Mouse (Mus musculus): Measurements from ENCODE around the gene Tma7. TPM values are rescaled to one million over a fixed set of nuclear protein-coding genes. Genes with fewer than 3 reads are reported as not detected.
A peak's percentile ranks its signal among the peaks of the same experiment; 100 is the strongest.

Tma7 gene
- polyA plus RNA-seq, 1 experiment from 2014 or later = 719 TPM

DNA sequence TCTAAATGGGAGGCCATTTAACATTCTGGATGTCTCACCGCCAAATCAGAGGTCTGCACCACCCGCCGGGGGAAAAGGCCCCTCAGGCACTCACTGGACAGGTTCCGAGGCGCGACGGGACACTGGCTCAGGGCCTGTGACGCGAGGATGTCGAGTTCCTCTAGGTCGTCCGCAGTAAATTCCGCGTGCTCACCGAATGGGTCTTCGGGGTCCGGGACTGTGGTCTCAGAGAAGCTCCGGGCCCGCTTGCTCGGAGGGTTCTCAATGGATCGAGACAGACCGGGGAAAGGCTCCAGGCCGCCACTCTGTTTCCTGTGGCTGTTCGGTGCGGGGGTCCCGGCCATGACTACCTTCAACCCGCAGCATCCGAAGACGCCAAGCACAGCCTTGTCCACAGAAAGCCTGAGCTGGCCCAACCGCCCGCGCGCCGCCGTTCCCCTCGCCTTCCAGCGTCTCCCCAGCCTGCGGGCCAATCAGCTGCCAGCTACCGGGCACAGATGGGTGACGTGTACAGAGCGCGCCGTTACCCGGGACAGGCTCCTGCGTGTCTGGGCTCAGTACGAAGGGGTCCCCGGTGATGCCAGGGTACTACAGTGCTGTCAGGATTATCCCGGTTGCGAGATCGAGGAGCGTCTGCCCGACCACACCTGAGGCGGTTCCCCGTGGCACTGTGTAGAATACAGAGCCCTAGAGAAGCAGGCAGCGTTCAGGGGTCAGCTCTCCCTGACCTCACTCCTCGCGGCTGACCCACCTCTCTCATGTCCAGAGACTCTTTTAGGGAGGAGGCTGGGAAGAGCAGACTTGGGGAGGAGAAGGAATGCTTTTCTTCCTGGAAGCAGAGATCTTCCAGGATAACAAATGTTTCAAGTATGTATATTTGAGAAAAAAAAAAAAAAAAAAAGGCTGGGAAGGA, 8.5 kb downstream of the Tma7 start, which contains the start of gene Atrip:
TSS of gene Atrip (minus strand) at position 464 of the 913 bp plus-strand sequence.
- Histone ChIP-seq H3K9me3 (ENCODE audit: control insufficient read depth, low read length) (no peaks in the 10 kb centered on the region), H3K27ac (ENCODE audit: low read depth, low read length) (0 out of 2 replicates have a peak within 1 kb of the TSS, but pooled peaks have one; percentile 5), H3K4me2 (ENCODE audit: low read depth) (peak within 1 kb of the TSS; percentile 93), H3K36me3 (ENCODE audit: control insufficient read depth, insufficient read depth, low read length) (peaks cover 5% of the 10 kb centered on the region), H3K9ac (ENCODE audit: low read length) (peak within 1 kb of the TSS; percentile 90), H3K27me3 (ENCODE audit: control insufficient read depth, insufficient read depth, low read length) (no peaks in the 10 kb centered on the region), H3K4me3 (ENCODE audit: low read depth, low read length) (peak within 1 kb of the TSS; percentile 84), H3K4me1 (ENCODE audit: control insufficient read depth, insufficient read depth, low read length) (peaks cover 9% of the 10 kb centered on the region)
- DNase-seq (ENCODE audit: low spot score) (peak; percentile 93), ATAC-seq (ENCODE audit: insufficient read depth, low FRiP score, low TSS enrichment) (peak; percentile 99)
- under 1% methylated on average over 56 of the region's 57 CpGs for WGBS

- no peak for ATAC-seq (ENCODE audit: insufficient read depth, low FRiP score, low TSS enrichment)
- WGBS = 93% methylated on average over 3 of the region's 3 CpGs
- peaks cover 16% of the 10 kb centered on the region for H3K36me3 ChIP-seq (ENCODE audit: control insufficient read depth, insufficient read depth, low read length)
Observed at GRCm38 (mm10) chr9:109068095-109068735, 14.2 kb downstream of the Tma7 start.

DNA sequence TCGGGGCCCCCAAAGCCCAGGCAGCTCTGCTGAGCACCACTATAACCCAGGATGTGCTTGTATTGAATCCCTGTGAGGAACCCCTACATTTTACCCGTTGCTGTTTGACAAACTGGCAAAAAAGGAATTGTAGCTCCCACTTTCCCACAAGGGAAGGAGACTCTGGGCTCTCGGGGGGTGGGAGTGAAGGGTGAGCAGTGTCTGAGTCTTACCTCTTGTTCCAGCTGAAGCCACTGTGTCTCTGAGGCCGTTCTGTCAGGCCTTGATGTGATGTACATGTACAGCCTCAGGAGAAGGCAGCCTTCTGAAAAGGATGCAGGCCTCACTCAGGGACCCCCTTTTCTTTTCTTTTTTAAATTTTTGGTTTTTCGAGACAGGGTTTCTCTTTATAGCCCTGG, 21.5 kb downstream of the Tma7 start:
- H3K27me3 ChIP-seq (ENCODE audit: control insufficient read depth, insufficient read depth, low read length) = no peaks in the 10 kb centered on the region
- H3K4me3 ChIP-seq (ENCODE audit: low read depth, low read length) = no peak overlapping the region
- no peaks in the 10 kb centered on the region for H3K4me1 ChIP-seq (ENCODE audit: control insufficient read depth, insufficient read depth, low read length)
- 95% methylated on average over 5 of the region's 5 CpGs for WGBS
- no peak overlapping the region for H3K27ac ChIP-seq (ENCODE audit: low read depth, low read length)
- no peak overlapping the region for H3K4me2 ChIP-seq (ENCODE audit: low read depth)
- no peak for ATAC-seq (ENCODE audit: insufficient read depth, low FRiP score, low TSS enrichment)
- no peak overlapping the region for H3K9ac ChIP-seq (ENCODE audit: low read length)
- no peaks in the 10 kb centered on the region for H3K9me3 ChIP-seq (ENCODE audit: control insufficient read depth, low read length)
- no peak for DNase-seq (ENCODE audit: low spot score)
- H3K36me3 ChIP-seq (ENCODE audit: control insufficient read depth, insufficient read depth, low read length) = peaks cover 24% of the 10 kb centered on the region

More at GRCm38 (mm10) chr9:109068095-109068735, 14.2 kb downstream of the Tma7 start:
- no peak for DNase-seq (ENCODE audit: low spot score)
- Histone ChIP-seq H3K9ac (ENCODE audit: low read length) (no peak overlapping the region), H3K4me2 (ENCODE audit: low read depth) (no peak overlapping the region), H3K27ac (ENCODE audit: low read depth, low read length) (no peak overlapping the region), H3K9me3 (ENCODE audit: control insufficient read depth, low read length) (no peaks in the 10 kb centered on the region), H3K4me1 (ENCODE audit: control insufficient read depth, insufficient read depth, low read length) (peaks cover 7% of the 10 kb centered on the region), H3K27me3 (ENCODE audit: control insufficient read depth, insufficient read depth, low read length) (no peaks in the 10 kb centered on the region), H3K4me3 (ENCODE audit: low read depth, low read length) (no peak overlapping the region)

GRCm38 (mm10) chr9:109060184-109060897, 22.0 kb downstream of the Tma7 start:
- H3K27me3 ChIP-seq (ENCODE audit: control insufficient read depth, insufficient read depth, low read length) = no peaks in the 10 kb centered on the region
- no peak overlapping the region for H3K4me2 ChIP-seq (ENCODE audit: low read depth)
- H3K9ac ChIP-seq (ENCODE audit: low read length) = no peak overlapping the region
- no peaks in the 10 kb centered on the region for H3K4me1 ChIP-seq (ENCODE audit: control insufficient read depth, insufficient read depth, low read length)
- peaks cover 22% of the 10 kb centered on the region for H3K36me3 ChIP-seq (ENCODE audit: control insufficient read depth, insufficient read depth, low read length)
- H3K27ac ChIP-seq (ENCODE audit: low read depth, low read length) = no peak overlapping the region
- no peaks in the 10 kb centered on the region for H3K9me3 ChIP-seq (ENCODE audit: control insufficient read depth, low read length)
- no peak overlapping the region for H3K4me3 ChIP-seq (ENCODE audit: low read depth, low read length)
- DNase-seq (ENCODE audit: low spot score) = no peak
- ATAC-seq (ENCODE audit: insufficient read depth, low FRiP score, low TSS enrichment) = no peak
- WGBS = 91% methylated on average over 16 of the region's 16 CpGs

DNA sequence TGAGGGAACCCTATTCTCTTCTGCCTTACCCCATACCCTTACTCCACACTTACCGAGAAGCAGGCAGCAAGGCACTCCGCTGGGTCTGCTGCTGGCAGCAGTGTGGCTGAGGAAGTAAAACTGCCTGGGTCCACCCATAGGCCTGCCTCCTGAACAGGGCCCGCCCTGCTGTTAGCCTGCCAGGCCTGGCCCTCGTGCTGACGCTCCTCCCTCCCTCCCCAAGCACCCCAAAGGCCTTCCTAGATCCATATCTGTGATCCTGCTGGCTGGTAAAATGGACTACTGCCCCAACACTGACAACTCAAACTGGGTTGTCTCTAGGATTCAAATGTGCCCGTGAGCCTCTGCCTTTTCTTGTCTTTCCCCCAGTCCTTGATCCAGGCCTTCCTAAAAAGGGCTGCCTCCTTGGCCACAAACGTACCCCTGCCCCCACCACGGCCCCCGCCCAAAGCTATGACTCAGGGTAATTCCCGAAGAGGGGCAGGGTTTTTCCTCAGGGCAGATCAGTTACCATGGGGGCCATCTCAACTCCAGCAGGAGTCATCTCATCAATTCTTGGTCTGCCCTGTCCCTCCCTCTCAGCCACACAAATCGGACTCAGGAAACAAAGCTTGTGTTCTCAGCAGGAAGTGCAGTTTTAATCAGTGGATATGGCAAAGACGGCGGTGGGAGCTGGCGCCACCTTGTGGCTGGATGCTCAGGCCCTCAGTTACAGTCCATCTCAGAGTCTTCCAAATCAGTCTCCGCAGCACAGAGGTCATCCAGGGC, 23.1 kb downstream of the Tma7 start, which contains the start of gene Trex1:
TSS of gene Trex1 (minus strand) at position 599 of the 768 bp plus-strand sequence.
- DNase-seq (ENCODE audit: low spot score) (peak; percentile 84), ATAC-seq (ENCODE audit: insufficient read depth, low FRiP score, low TSS enrichment) (peak; percentile 70)
- no peaks in the 10 kb centered on the region for H3K9me3 ChIP-seq (ENCODE audit: control insufficient read depth, low read length)
- peaks cover 18% of the 10 kb centered on the region for H3K36me3 ChIP-seq (ENCODE audit: control insufficient read depth, insufficient read depth, low read length)
- H3K4me2 ChIP-seq (ENCODE audit: low read depth) = peak within 1 kb of the TSS; percentile 39
- peak within 1 kb of the TSS; percentile 59 for H3K9ac ChIP-seq (ENCODE audit: low read length)
- H3K27me3 ChIP-seq (ENCODE audit: control insufficient read depth, insufficient read depth, low read length) = no peaks in the 10 kb centered on the region
- 26% methylated on average over 15 of the region's 15 CpGs for WGBS
- H3K27ac ChIP-seq (ENCODE audit: low read depth, low read length) = peak within 1 kb of the TSS; percentile 49; the same call in 1 of the 2 replicates
- H3K4me1 ChIP-seq (ENCODE audit: control insufficient read depth, insufficient read depth, low read length) = peaks cover 3% of the 10 kb centered on the region; the same call in 1 of the 2 replicates
- peak within 1 kb of the TSS; percentile 13 for H3K4me3 ChIP-seq (ENCODE audit: low read depth, low read length)

GRCm38 (mm10) chr9:109058006-109058765, 24.2 kb downstream of the Tma7 start:
- DNase-seq (ENCODE audit: low spot score) (no peak), ATAC-seq (ENCODE audit: insufficient read depth, low FRiP score, low TSS enrichment) (no peak)
- no peaks in the 10 kb centered on the region for H3K27me3 ChIP-seq (ENCODE audit: control insufficient read depth, insufficient read depth, low read length)
- H3K27ac ChIP-seq (ENCODE audit: low read depth, low read length) = no peak overlapping the region
- no peak overlapping the region for H3K9ac ChIP-seq (ENCODE audit: low read length)
- H3K4me1 ChIP-seq (ENCODE audit: control insufficient read depth, insufficient read depth, low read length) = peaks cover 3% of the 10 kb centered on the region; the same call in 1 of the 2 replicates
- no peak overlapping the region for H3K4me3 ChIP-seq (ENCODE audit: low read depth, low read length)
- WGBS = 94% methylated on average over 19 of the region's 19 CpGs
- no peak overlapping the region for H3K4me2 ChIP-seq (ENCODE audit: low read depth)
- H3K9me3 ChIP-seq (ENCODE audit: control insufficient read depth, low read length) = no peaks in the 10 kb centered on the region
- peaks cover 16% of the 10 kb centered on the region for H3K36me3 ChIP-seq (ENCODE audit: control insufficient read depth, insufficient read depth, low read length)

DNA sequence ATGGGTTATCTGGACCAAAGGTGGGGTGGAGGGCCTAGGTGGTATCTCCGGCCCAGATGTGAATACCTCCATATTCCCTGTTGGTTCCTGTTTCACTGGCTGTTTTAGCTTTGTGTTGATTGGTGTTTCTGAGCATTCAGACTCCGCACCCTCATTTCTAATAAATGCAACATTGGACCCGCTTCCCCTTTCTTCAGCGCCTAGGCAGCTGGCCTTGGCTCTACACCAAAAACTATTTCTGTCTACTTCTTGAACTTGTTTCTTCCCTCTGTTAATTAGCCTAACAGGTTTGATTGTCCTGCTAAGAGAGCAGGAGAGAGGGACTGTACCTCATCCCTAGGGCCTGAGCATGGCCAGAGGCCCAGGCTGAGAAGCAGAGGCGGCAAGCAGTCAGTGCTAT, 24.8 kb downstream of the Tma7 start:
- Histone ChIP-seq H3K9me3 (ENCODE audit: control insufficient read depth, low read length) (no peaks in the 10 kb centered on the region), H3K4me2 (ENCODE audit: low read depth) (no peak overlapping the region), H3K27me3 (ENCODE audit: control insufficient read depth, insufficient read depth, low read length) (no peaks in the 10 kb centered on the region), H3K36me3 (ENCODE audit: control insufficient read depth, insufficient read depth, low read length) (peaks cover 16% of the 10 kb centered on the region), H3K27ac (ENCODE audit: low read depth, low read length) (no peak overlapping the region), H3K4me3 (ENCODE audit: low read depth, low read length) (no peak overlapping the region), H3K9ac (ENCODE audit: low read length) (no peak overlapping the region), H3K4me1 (ENCODE audit: control insufficient read depth, insufficient read depth, low read length) (peaks cover 3% of the 10 kb centered on the region; the same call in 1 of the 2 replicates)
- 95% methylated on average over 5 of the region's 5 CpGs for WGBS
- DNase-seq (ENCODE audit: low spot score) (no peak), ATAC-seq (ENCODE audit: insufficient read depth, low FRiP score, low TSS enrichment) (no peak)

All from neural tube, embryonic 11.5 days (tissue).